Mouse (Mus musculus): ENCODE measurements around the gene Agrn. TPM values are rescaled to one million over a fixed set of nuclear protein-coding genes. Genes with fewer than 3 reads are reported as not detected.
A peak's percentile ranks its signal among the peaks of the same experiment; 100 is the strongest.

The Agrn gene
- polyA plus RNA-seq, 1 experiment: 98.6 TPM

GRCm38 (mm10) chr4:156192421-156193199 lies 4.7 kb downstream of the Agrn start:
- DNase-seq: peak; percentile 92
- peaks cover 56% of the 10 kb centered on the region for H3K4me1 ChIP-seq (ENCODE audit: control insufficient read depth, insufficient read depth, low read length)
- H3K36me3 ChIP-seq (ENCODE audit: control insufficient read depth, insufficient read depth, low read length): no peaks in the 10 kb centered on the region
- TF ChIP-seq POLR2A (IDR thresholded peaks at IDR 0.05; ENCODE audit: low read depth, low read length) (peak; percentile 22), CTCF (conservative IDR thresholded peaks at IDR 0.05; ENCODE audit: insufficient read depth, insufficient read length, low read depth, low read length) (no peak)
- 33% methylated on average over 8 of the region's 8 CpGs for WGBS
- peak overlapping the region; percentile 98 for H3K27ac ChIP-seq (ENCODE audit: insufficient read depth, low read depth, low read length)
- H3K4me3 ChIP-seq (ENCODE audit: insufficient read depth, low read depth, low read length): peak overlapping the region; percentile 20; the same call in 1 of the 2 replicates
- no peaks in the 10 kb centered on the region for H3K27me3 ChIP-seq (replicated peaks; ENCODE audit: control insufficient read depth, insufficient read depth, low read length)

GRCm38 (mm10) chr4:156188811-156189323 lies 8.4 kb downstream of the Agrn start:
- H3K36me3 ChIP-seq (ENCODE audit: control insufficient read depth, insufficient read depth, low read length): no peaks in the 10 kb centered on the region

GRCm38 (mm10) chr4:156188162-156188810 lies 9.0 kb downstream of the Agrn start:
- Histone ChIP-seq H3K4me1 (ENCODE audit: control insufficient read depth, insufficient read depth, low read length) (peaks cover 40% of the 10 kb centered on the region), H3K4me3 (ENCODE audit: insufficient read depth, low read depth, low read length) (no peak overlapping the region), H3K27me3 (replicated peaks; ENCODE audit: control insufficient read depth, insufficient read depth, low read length) (no peaks in the 10 kb centered on the region), H3K36me3 (ENCODE audit: control insufficient read depth, insufficient read depth, low read length) (no peaks in the 10 kb centered on the region), H3K27ac (ENCODE audit: insufficient read depth, low read depth, low read length) (no peak overlapping the region)
- DNase-seq: no peak
- 83% methylated on average over 5 of the region's 5 CpGs for whole genome bisulfite sequencing
- no peak for TF ChIP-seq POLR2A (IDR thresholded peaks at IDR 0.05; ENCODE audit: low read depth, low read length)
- no peak for TF ChIP-seq CTCF (conservative IDR thresholded peaks at IDR 0.05; ENCODE audit: insufficient read depth, insufficient read length, low read depth, low read length)

More at GRCm38 (mm10) chr4:156188811-156189323, 8.4 kb downstream of the Agrn start:
- 41% methylated on average over 6 of the region's 6 CpGs for WGBS
- H3K27ac ChIP-seq (ENCODE audit: insufficient read depth, low read depth, low read length): peak overlapping the region; percentile 12; the same call in 1 of the 2 replicates
- no peak overlapping the region for H3K4me3 ChIP-seq (ENCODE audit: insufficient read depth, low read depth, low read length)
- H3K4me1 ChIP-seq (ENCODE audit: control insufficient read depth, insufficient read depth, low read length): peaks cover 46% of the 10 kb centered on the region
- TF ChIP-seq POLR2A (IDR thresholded peaks at IDR 0.05; ENCODE audit: low read depth, low read length): no peak
- TF ChIP-seq CTCF (conservative IDR thresholded peaks at IDR 0.05; ENCODE audit: insufficient read depth, insufficient read length, low read depth, low read length): no peak
- peak; percentile 77 for DNase-seq
- H3K27me3 ChIP-seq (replicated peaks; ENCODE audit: control insufficient read depth, insufficient read depth, low read length): no peaks in the 10 kb centered on the region

- Histone ChIP-seq H3K27me3 (replicated peaks; ENCODE audit: control insufficient read depth, insufficient read depth, low read length) (no peaks in the 10 kb centered on the region), H3K36me3 (ENCODE audit: control insufficient read depth, insufficient read depth, low read length) (no peaks in the 10 kb centered on the region), H3K4me1 (ENCODE audit: control insufficient read depth, insufficient read depth, low read length) (peaks cover 25% of the 10 kb centered on the region), H3K27ac (ENCODE audit: insufficient read depth, low read depth, low read length) (no peak overlapping the region), H3K4me3 (ENCODE audit: insufficient read depth, low read depth, low read length) (no peak overlapping the region)
- no peak for DNase-seq
- WGBS: 58% methylated on average over 31 of the region's 31 CpGs
- TF ChIP-seq POLR2A (IDR thresholded peaks at IDR 0.05; ENCODE audit: low read depth, low read length): no peak
- no peak for TF ChIP-seq CTCF (conservative IDR thresholded peaks at IDR 0.05; ENCODE audit: insufficient read depth, insufficient read length, low read depth, low read length)
Observed at GRCm38 (mm10) chr4:156185950-156186850, 11.1 kb downstream of the Agrn start.

GRCm38 (mm10) chr4:156185456-156185949 lies 11.8 kb downstream of the Agrn start:
- H3K27ac ChIP-seq (ENCODE audit: insufficient read depth, low read depth, low read length): no peak overlapping the region
- no peak overlapping the region for H3K4me3 ChIP-seq (ENCODE audit: insufficient read depth, low read depth, low read length)
- TF ChIP-seq POLR2A (IDR thresholded peaks at IDR 0.05; ENCODE audit: low read depth, low read length): no peak
- no peak for TF ChIP-seq CTCF (conservative IDR thresholded peaks at IDR 0.05; ENCODE audit: insufficient read depth, insufficient read length, low read depth, low read length)
- DNase-seq: no peak
- no peaks in the 10 kb centered on the region for H3K27me3 ChIP-seq (replicated peaks; ENCODE audit: control insufficient read depth, insufficient read depth, low read length)
- 88% methylated on average over 13 of the region's 13 CpGs for WGBS
- H3K36me3 ChIP-seq (ENCODE audit: control insufficient read depth, insufficient read depth, low read length): no peaks in the 10 kb centered on the region
- peaks cover 22% of the 10 kb centered on the region for H3K4me1 ChIP-seq (ENCODE audit: control insufficient read depth, insufficient read depth, low read length)

GRCm38 (mm10) chr4:156184291-156184954 lies 12.9 kb downstream of the Agrn start:
- no peak overlapping the region for H3K27ac ChIP-seq (ENCODE audit: insufficient read depth, low read depth, low read length)
- no peaks in the 10 kb centered on the region for H3K27me3 ChIP-seq (replicated peaks; ENCODE audit: control insufficient read depth, insufficient read depth, low read length)
- peak; percentile 23 for DNase-seq
- no peaks in the 10 kb centered on the region for H3K36me3 ChIP-seq (ENCODE audit: control insufficient read depth, insufficient read depth, low read length)
- WGBS: 75% methylated on average over 7 of the region's 7 CpGs
- TF ChIP-seq POLR2A (IDR thresholded peaks at IDR 0.05; ENCODE audit: low read depth, low read length): no peak
- no peak for TF ChIP-seq CTCF (conservative IDR thresholded peaks at IDR 0.05; ENCODE audit: insufficient read depth, insufficient read length, low read depth, low read length)
- H3K4me3 ChIP-seq (ENCODE audit: insufficient read depth, low read depth, low read length): no peak overlapping the region
- H3K4me1 ChIP-seq (ENCODE audit: control insufficient read depth, insufficient read depth, low read length): peaks cover 11% of the 10 kb centered on the region

All from kidney, adult 2 months (tissue).